Mouse (Mus musculus) embryonic stem cell, embryonic (primary cell): ENCODE measurements around the gene Tmem86a.

Experiments used
- CTCF ChIA-PET, 4 experiments: fragments of 300-600 bp in 2 of 4; fragments of 350-600 bp in 2 of 4; sonication (Branson Sonifier 250); formaldehyde crosslinking; loops; one replicate each; lab custom pipeline; 2022; ENCODE audit warnings: inconsistent platforms in 2 of 4; lab: Charles Lee
- POLR2A ChIA-PET, 4 experiments: fragments of 300-600 bp in 2 of 4; fragments of 350-600 bp in 2 of 4; sonication (Branson Sonifier 250); formaldehyde crosslinking; loops; one replicate each; lab custom pipeline; 2022; ENCODE audit warnings: antibody characterized with exemption in 4 of 4, inconsistent platforms in 1 of 4; lab: Charles Lee

Gene Tmem86a

DNA sequence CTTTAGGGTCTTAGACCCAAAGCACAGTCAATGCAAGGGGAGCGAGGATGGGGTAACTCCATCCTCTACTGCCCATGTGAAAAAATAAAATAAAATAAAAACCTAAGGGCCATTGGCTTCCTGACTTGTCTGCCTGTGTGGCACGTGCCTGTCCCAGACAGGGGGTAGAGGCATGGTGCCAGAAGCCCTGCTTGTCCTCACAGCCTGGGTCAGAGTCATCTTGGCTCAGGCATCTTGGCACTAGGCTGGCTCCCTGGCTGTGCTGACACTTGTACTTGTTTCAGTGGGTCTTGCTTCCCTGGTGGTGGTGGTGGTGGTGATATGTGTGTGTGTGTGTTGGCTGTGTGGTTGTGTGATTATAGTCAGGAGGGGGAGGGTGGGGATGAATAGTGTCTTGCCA is 4.3 kb downstream of the Tmem86a start:
- ChIA-PET CTCF (interaction anchor here in 1 of 4 experiments (1.2 kb wide), 1 partner anchor 23 kb away, joined by 3 read pairs; no protein-coding TSS in a partner anchor), POLR2A (no interaction called here)

DNA sequence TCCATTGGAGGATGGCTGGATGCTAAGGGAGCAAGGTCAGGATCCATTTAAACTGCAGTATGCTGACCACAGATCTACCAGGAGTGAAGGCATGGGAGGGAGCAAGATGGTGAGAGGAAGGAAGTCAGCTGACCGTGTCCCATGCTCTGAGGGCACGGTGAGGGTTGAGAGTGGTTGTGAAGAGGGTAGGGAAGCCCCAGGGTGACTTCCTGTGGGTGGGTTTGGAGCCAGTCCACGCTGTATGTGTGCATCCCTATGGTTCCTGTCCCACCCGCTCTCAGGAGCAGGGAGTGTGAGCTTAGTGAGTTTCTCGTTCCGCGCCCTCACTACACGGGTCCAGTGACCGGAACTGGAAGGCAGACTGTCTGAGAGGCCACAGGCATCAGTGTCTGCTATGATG is 5.3 kb downstream of the Tmem86a start:
- CTCF ChIA-PET, result interaction anchor here in 2 of 4 experiments (0.7 to 1.6 kb wide), 2 partner anchors 13 to 22 kb away, joined by 4 to 6 read pairs; no protein-coding TSS in a partner anchor
- POLR2A ChIA-PET, result interaction anchor here in 1 of 4 experiments (0.6 kb wide), 1 partner anchor 285 kb away, joined by 6 read pairs; no protein-coding TSS in a partner anchor

DNA sequence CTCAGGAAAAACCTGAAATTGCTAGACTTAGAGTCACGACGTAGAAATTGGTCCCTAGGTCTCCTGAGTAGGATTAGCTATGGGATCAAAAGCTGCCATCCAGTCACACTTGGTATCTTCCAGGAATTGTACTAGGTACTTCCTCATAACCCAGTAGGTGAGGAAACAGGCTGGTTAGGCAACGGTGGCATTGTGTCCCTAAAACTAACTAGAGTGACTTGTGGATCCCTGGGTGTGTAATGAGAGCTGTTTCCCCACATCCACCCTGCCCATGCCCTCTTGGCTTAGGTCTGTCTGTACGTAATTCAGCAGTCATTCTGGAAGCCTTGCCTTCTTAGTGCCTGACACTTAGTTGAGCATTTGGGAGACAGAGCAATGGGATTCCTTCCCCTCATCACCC is 5.9 kb downstream of the Tmem86a start:
- ChIA-PET CTCF (interaction anchor here in 1 of 4 experiments (1.6 kb wide), 1 partner anchor 21 kb away, joined by 6 read pairs; no protein-coding TSS in a partner anchor), POLR2A (no interaction called here)

DNA sequence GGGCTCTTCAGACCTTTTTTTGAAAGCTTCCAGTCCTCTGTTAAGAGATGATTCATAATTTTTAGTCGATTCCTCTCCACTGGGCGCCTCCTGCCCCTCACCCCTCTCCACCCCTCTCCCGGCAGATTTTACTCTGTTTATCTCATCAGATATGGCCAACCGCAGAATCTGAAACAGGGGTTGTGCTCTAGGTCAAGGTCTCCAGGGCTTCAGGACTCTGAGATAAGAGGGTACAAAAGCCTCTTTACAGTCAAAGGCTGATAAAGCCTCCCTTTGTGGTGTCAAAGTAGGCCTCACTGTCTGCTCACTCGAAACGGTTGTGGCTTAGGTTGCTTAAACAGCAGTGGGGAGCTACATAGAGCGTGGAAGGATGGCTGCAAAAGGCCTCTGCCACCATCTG is 8.9 kb downstream of the Tmem86a start:
- ChIA-PET POLR2A (no interaction called here), CTCF (no interaction called here)

DNA sequence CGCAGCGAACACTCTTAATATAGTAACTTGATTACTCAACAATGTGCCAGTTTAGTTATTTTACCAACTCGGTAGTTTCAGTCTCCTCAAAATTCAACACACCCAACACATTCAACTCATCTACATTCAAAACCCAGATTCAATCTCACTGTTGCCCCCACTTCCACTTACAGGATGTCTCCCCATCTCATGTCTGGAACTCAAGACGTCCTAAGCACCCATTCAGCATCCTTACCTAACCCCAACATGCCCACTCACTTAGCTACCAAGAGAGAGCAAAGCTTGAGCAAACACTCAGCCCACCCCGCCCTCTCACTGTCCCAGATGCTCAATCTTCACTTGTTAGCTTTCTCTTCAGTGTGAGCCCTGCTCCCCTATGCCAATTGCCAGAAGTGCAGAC is 11.2 kb downstream of the Tmem86a start:
- ChIA-PET CTCF (interaction anchor here in 1 of 4 experiments (1.0 kb wide), 1 partner anchor 16 kb away, joined by 3 read pairs; no protein-coding TSS in a partner anchor), POLR2A (interaction anchor here in 1 of 4 experiments (0.5 kb wide), 1 partner anchor 16 kb away, joined by 4 read pairs; no protein-coding TSS in a partner anchor)

DNA sequence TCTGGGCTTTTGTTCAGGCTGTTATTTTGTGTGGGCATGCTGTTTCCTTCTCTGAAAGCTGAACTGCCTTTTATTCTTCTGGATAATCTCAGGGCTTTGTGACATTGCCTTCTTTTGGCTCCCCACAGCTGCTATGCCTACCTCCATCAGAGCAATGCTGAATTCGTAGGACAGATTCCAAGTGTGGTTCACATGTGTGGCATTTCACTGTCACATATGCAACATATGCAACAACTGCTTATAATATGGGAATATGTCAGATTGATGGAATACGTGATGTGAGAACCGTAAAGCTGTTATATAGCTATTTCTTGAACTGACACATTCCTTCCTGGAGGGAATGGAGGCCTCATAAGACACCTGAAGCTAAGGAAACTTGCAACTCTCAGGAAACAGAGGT is 16.5 kb downstream of the Tmem86a start:
- ChIA-PET CTCF (interaction anchor here in 3 of 4 experiments (0.8 to 3.2 kb wide), 3 partner anchors 10 to 11 kb away, joined by 4 to 20 read pairs (median 16); no protein-coding TSS in a partner anchor), POLR2A (interaction anchor here in 1 of 4 experiments (0.6 kb wide), 1 partner anchor 332 kb away, joined by 4 read pairs; no protein-coding TSS in a partner anchor)

DNA sequence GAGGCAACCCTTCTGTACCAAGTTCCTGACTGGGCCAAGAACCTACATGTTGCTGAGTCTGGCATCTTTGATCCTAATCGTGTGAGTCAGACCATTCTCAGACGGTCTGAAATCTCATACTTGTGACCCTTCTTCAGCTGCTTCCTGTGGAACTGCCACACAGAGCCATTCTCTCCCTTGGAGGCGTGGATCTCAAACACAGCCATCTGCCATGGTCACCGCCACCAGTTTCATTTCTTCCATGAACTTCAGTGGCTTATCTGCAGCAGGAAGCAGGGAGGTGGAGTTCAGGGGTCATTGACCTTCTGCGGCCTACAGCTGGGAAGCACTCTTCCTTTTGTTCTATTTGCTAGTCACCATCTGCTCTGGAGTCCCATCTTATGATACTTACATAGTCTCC is 17.5 kb downstream of the Tmem86a start:
- CTCF ChIA-PET, result interaction anchor here in 3 of 4 experiments (0.5 to 3.2 kb wide), 3 partner anchors 9 to 1005 kb away, joined by 5 to 20 read pairs (median 16); no protein-coding TSS in a partner anchor
- POLR2A ChIA-PET, result interaction anchor here in 1 of 4 experiments (0.6 kb wide), 1 partner anchor 179 kb away, joined by 5 read pairs; no protein-coding TSS in a partner anchor

DNA sequence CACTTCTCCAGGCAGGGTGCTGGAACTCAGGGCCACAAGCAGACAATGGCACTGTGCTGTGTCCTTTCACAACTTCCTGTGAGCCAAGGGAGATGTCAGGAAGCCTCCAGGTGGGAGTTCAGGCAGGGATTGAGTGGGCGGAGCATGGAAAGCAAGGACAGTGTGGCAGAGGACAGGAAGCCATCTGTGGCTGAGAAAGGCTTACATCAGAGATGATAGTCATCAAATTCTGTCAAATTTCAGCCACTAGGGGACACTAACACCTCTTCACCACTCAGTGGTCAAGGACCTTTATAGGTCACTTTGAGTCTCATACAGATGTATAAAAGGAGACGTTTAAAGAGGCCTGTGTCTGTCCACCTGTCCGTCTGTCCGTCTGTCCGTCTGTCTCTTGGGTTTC is 22.1 kb downstream of the Tmem86a start:
- CTCF ChIA-PET, result no interaction called here
- POLR2A ChIA-PET, result interaction anchor here in 1 of 4 experiments (0.6 kb wide), 1 partner anchor 1233 kb away, joined by 3 read pairs; no protein-coding TSS in a partner anchor

DNA sequence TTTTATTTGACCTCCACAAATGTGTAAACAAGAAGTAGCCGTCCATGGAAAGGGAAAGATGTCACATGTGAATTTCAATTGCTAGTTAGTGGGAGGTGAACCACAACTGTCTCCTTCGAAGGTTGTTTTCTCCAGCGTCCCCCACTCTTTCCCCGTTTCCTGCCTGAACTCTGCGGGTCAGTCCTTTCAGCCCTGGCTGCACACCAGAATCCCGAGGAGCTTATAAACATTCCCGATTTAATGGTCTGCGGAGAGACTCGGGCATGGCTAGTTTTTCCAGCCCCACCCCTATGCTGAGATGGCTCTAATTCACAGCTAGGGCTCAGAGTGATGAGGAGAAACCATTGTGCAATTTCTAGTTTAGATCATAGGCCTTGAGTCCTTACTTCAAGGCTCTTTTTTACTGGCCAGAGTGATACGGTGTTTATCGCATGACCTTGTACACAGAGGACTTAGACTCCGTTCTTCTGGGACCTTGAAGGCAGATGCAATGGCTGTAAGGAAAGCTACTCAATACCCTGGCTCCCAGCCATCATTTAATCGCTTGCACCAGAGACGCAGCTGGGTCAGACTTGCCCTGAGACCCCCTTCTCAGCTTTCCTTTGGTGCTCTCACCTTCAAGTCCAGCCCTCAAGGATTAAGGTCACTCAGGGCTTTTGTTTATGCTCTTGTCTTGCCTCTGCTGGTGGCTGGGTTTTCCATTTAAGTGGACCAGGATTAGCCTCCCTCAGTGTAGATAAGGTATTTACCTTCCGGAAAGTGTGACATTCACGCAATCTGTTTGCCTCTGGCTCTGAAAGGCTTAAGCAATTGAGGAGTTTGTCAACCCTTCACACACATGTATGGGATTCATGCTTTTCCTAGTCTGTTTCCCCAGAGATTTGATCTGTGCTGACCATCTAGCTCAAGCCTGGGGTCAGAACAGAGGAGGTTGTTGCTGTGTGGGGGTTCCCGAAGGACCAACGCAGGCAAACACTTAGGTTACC is 23.4 kb downstream of the Tmem86a start:
- CTCF ChIA-PET, result interaction anchor here in 1 of 4 experiments (1.2 kb wide), 1 partner anchor 9 kb away, joined by 4 read pairs; no protein-coding TSS in a partner anchor

DNA sequence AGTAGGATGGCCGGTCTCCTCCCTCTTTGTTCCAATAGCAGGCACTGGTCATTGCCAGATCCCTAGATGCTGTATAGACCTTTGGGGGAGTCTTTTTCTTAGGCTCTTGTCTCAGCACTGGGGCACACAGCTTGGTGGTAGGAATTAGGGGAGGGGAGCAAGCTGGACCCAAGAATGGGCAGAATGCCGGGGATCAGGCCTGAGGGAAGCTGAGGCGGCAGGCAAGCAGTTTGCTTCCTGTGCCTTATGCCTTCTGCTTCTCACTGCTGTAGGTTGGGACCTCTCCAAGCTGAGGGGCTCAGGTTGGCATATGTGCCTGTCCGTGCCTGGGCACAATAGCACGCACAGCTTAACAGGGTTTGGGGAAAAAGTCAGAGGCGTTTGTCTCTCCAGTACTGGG is 25.8 kb downstream of the Tmem86a start:
- ChIA-PET CTCF (interaction anchor here in 3 of 4 experiments (0.6 to 2.3 kb wide), 9 partner anchors 9 to 366 kb away, joined by 3 to 16 read pairs (median 4); partner anchors contain the start of gene Saal1 (in 1 of the 3)), POLR2A (no interaction called here)

More for the DNA sequence above, 23.4 kb downstream of the Tmem86a start:
- POLR2A ChIA-PET, result interaction anchor here in 1 of 4 experiments (1.2 kb wide), 1 partner anchor 24 kb away, joined by 3 read pairs; the partner anchor contains the start of gene Tmem86a

DNA sequence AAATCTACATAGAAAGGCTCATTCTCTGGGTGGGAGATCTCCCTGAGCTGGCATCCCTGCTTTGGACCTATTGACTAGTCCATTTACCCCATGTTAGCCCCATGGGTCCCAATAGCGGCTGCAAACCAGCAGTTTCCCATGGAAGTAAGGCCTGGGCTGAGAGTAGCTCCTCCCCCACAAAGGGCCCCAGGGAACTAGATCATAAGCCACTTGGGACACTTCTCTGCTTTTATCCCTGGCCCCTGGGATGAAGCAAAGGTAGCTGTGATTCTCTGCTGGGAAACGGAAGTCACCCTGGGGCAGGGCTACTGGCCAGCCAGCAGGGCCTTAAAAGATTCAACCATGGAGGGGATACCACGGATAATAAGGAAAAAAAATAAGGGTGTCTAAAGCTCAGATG is 26.3 kb downstream of the Tmem86a start:
- ChIA-PET POLR2A (no interaction called here), CTCF (interaction anchor here (0.5 to 2.3 kb wide), 42 partner anchors 8 to 702 kb away, joined by 3 to 20 read pairs (median 4); partner anchors contain the start of genes Tmem86a (in 3 of the 4), Saal1 (in 1 of the 4) and Sergef (in 1 of the 4))

DNA sequence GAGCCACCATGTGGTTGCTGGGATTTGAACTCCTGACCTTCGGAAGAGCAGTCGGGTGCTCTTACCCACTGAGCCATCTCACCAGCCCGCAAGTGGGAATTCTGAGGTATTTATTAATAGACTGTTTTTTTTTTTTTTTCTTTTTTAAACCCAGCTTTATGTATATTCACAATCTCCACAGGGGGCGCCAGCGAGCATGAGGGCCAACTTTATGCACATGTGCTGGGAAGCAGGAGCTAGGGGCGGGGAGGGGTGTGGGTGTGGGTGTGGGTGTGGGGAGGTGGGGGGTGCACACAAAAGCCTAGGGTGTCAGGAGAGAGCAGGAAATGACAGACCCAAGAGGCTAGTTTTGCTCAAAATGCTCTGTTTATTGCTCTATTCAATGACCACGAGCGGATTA is 27.1 kb downstream of the Tmem86a start:
- POLR2A ChIA-PET, result interaction anchor here in 2 of 4 experiments (0.6 to 0.7 kb wide), 4 partner anchors 16 to 1881 kb away, joined by 3 to 5 read pairs (median 4); no protein-coding TSS in a partner anchor
- CTCF ChIA-PET, result interaction anchor here (0.5 to 2.3 kb wide), 59 partner anchors 8 to 1991 kb away, joined by 3 to 20 read pairs (median 4); partner anchors contain the start of genes Tmem86a (in 3 of the 4), Sergef (in 1 of the 4) and Uevld (in 1 of the 4)

DNA sequence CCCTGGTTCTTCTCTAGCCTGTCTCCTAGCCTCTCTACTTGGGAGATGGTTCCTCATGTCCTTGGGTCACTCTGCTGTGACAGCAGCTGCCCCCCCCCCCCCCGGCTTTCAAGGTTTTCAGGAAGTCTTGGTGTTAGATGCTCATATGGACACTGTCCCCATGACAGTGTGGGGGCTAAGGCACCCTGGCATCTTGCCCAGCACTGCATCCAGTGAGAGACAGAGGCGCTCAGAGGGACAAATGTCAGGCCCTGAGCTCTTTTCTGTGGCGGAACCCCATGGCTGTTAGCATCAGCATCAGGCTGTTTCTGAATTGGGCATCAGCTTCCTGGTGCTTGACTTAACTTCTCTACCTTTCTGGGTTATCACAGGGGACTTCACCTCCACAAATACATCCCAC is 30.5 kb downstream of the Tmem86a start:
- ChIA-PET POLR2A (no interaction called here), CTCF (no interaction called here)

DNA sequence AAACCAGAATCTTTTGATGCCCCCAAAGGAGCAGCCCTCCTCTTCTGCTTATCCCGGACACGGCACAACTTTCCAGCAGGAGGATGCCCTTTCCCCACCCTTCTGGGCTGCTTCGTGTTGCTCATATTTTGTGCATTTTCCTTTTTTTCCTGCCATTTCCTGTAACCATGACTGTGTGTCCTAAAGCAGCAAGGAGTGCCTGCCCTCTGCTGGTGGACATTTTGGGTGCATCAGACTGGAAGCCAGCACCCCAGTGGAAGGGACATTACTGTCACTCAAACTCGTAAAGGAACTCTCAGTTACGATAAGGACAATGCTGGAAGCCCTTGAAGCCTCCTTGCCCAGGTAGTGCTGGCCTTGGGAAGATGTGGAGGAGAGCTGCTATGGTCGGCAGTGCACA is 30.9 kb downstream of the Tmem86a start:
- ChIA-PET CTCF (no interaction called here), POLR2A (no interaction called here)

DNA sequence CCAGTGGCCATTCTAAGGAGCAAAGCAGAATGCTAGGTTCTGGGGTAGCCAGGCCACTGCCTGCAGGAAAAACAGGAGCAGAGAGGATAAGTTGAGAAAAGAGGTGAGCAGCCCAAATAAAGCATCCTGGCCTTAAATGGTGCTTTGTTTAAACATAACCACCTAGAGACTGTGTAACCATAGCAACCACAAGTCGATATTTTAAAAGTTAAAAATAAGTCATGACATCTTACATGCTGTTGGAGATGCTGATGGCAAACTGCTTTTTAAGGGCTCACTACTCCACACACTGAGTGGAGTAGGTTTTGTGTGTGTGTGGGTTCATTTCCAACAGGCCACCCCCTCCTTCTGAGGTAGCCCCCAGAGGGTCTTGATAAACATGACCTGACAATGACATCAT is 34.7 kb downstream of the Tmem86a start:
- POLR2A ChIA-PET, result no interaction called here

DNA sequence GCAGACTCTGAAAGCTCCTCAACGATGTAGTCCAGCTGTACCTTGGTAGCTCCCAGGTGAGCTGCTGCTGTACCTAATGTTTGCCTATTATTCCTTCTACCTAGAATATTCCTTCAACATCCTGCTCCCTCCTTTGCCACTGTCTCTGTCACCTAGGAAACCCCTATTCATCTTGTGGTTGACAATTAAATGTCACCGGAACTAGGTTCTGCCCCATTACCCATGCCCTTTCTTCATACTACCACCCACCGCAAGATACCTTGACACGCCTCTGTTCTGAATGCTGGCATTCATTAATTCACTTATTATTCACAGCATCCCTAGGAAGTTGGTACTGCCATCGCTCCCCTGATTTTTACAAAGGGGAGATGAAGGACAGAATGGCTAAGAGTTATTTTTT is 43.5 kb downstream of the Tmem86a start:
- POLR2A ChIA-PET, result no interaction called here
- CTCF ChIA-PET, result interaction anchor here in 2 of 4 experiments (0.9 to 1.1 kb wide), 2 partner anchors 16 to 17 kb away, joined by 3 to 6 read pairs; no protein-coding TSS in a partner anchor

More for the DNA sequence above, 34.7 kb downstream of the Tmem86a start:
- CTCF ChIA-PET, result no interaction called here

DNA sequence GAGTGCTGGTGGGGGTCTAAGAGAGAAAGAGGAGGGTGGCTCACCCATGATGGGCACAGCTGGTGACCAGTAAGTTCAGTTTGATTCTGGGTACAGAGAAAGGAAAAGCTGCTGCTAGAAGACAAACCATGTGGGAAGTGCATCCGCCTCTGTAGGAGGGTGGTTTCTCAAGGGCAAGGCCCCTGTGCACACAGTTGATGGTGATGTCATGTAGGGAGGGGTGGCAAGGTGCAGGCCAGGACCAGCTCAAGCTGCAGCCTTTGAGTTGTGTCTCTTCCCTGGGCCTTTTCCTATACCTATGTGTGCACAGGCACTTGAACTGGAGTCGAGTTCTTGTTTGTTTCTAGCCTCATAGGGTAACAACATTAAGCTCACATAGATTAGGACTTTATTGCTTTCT is 44.6 kb downstream of the Tmem86a start:
- ChIA-PET POLR2A (interaction anchor here in 1 of 4 experiments (0.6 kb wide), 1 partner anchor 138 kb away, joined by 3 read pairs; no protein-coding TSS in a partner anchor), CTCF (interaction anchor here in 1 of 4 experiments (1.8 kb wide), 1 partner anchor 17 kb away, joined by 10 read pairs; no protein-coding TSS in a partner anchor)

DNA sequence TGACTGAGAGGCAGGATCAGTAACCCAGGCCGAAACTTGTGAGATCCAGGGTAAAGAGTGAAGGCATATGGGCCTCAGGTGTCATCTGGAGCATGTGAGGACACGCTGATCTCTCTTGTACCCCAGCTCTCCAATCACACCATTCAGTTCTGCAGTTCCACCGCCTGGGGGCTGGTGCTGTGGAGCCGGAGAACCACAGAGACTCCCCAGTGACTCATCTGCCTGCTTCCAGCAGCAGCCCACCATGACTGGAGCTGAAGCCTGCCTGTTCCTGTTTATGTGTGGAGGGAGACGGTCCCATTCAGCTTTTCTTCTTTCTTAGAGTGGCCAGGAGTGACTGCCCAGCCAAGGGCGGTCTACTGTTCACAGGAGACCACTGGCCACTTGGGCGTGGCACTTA is 47.6 kb downstream of the Tmem86a start:
- CTCF ChIA-PET, result interaction anchor here in 1 of 4 experiments (0.7 kb wide), 1 partner anchor 57 kb away, joined by 5 read pairs; no protein-coding TSS in a partner anchor
- POLR2A ChIA-PET, result no interaction called here
